Mouse (Mus musculus): ENCODE data around the gene Car11. TPM values are rescaled to one million over a fixed set of nuclear protein-coding genes. Genes with fewer than 3 reads are reported as not detected.

The Car11 gene
- polyA plus RNA-seq, 1 experiment, result 0.79 TPM

DNA sequence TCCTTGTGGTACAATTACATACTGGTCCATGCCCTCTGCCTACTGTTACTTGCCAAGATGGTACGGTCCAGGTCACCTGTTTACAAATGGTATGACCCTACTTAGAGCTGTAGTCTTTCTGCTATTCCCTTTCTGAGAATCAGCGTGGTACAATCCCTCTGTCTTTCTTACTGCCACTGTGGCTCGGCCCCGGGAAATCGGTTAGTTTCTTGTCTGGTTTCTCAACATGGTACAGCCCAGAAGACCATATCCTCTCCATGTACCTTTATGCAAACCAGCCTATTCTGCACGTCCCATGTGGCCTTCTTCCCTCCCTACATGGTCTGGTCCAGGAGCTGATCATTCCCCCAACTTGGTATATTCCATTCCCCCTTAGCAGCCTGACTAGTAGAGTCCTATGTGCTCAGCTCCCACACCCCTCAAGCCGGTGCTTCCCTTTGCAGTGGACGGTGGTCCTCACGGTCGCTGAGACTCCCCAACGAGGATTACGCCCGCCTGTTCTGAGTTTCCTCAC, 4.5 kb downstream of the Car11 start:
- TF ChIP-seq GATA1 (IDR thresholded peaks at IDR 0.05; ENCODE audit: low read length), result no peak

GRCm38 (mm10) chr7:45704730-45705442, 5.2 kb downstream of the Car11 start, which contains the start of gene Dbp:
TSS of gene Dbp (plus strand) at chr7:45705088.
- no peak for TF ChIP-seq GATA1 (IDR thresholded peaks at IDR 0.05; ENCODE audit: low read length)

DNA sequence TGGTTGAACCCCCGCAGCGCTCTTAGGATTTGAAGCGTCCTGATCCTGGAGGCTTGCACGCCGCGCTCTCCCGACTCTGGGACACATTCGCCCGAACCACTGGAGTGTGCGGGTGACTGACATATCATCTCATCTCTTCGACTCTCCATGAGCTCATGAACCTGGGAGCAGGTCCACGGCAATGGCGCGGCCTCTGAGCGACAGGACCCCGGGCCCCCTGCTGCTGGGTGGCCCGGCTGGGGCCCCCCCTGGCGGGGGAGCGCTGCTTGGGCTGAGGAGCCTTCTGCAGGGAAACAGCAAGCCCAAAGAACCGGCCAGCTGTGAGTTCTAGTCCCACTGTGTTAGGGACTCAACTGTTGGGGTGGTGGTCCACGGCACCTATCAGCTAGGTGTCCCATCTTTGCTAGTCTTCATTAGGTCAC, 5.8 kb downstream of the Car11 start:
- no peak for TF ChIP-seq GATA1 (IDR thresholded peaks at IDR 0.05; ENCODE audit: low read length)

DNA sequence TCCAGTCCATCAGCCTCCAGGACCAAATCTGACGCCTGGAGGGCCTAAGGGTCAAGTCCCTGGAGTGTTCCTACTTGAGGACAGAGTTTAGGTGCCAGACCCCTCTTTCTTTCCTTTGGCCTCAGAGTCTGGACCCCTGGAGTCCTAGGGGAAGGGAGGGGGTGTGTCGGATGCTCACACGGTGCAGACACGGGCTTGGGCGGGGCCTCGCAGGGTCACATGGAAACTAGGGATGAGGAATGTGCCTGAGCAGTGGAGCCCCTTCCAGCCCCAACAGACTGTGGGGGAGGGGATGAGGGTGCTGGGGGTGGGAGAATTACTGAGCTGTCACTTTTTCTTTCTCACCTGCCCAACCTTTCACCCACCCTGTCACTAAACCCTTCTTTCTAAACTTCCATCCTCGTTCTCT, 6.2 kb downstream of the Car11 start:
- no peak for TF ChIP-seq GATA1 (IDR thresholded peaks at IDR 0.05; ENCODE audit: low read length)

DNA sequence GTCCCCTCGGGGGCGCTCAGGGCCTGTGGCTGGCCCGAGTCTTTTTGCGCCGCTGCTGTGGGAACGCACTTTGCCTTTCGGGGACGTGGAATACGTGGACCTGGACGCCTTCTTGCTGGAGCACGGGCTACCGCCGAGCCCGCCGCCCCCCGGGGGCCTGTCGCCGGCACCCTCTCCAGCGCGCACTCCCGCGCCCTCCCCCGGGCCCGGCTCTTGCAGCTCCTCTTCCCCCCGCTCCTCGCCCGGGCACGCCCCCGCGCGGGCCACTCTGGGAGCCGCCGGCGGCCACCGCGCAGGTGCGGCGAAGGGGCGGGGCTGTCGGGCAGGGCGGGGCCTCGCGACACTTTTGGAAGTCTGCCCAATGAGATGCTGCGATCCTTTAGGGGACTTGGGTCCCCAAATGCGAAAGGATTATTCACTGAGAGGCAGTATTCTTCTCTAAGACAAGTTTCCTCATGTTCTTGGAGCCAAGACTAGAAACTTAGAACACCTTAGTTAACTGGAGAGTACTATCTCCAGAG, 7.1 kb downstream of the Car11 start:
- TF ChIP-seq GATA1 (IDR thresholded peaks at IDR 0.05; ENCODE audit: low read length), result no peak

DNA sequence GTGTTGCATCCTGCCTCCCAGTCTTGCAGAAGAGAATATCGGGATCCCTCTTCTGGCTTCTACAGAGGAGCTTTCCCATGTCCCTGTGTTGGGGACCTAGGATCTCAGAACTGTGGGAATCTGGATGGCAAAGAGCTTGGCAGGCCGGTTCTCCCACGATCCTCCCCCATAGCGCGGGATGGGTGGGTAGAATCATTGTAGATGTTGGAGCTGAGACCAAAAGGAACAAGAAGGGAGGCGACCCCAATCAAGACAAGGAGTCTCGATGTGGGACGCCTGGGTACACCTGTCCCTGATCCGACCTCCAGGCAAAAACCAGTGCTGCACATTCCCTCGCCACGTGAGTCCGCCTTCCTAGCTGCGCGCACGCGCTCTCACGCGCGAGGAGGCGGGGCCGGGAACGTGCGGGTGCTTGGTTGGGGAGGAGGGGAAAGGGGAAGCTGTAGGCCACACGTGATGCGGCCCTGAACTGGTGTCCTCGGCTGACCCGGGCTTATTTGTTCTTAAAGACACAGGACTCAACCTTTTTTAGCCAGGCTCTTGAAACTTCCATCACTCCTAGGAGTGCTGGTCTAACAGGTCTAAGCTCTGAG, 7.8 kb downstream of the Car11 start:
- TF ChIP-seq GATA1 (IDR thresholded peaks at IDR 0.05; ENCODE audit: low read length), result no peak

DNA sequence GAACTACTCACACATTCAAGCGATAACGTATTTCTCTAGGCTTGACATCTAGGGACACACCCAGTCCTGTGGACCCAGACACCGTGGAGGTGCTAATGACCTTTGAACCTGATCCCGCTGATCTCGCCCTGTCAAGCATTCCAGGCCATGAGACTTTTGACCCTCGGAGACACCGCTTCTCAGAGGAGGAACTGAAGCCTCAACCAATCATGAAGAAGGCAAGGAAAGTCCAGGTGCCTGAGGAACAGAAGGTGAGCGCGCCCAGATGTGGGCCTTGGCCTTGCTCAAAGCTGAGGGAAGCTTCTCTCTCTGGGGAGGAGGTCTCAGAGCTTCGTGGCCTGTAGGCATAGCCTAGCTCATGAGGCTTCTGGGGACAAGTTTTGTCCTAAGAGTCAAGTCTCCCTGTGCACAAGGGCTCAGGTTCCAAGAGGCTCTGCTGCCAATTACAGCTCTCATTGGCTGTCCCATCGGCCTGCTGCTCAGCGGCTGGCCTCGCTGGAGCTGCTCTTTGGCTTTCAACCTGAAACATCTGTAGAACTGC, 8.6 kb downstream of the Car11 start:
- no peak for TF ChIP-seq GATA1 (IDR thresholded peaks at IDR 0.05; ENCODE audit: low read length)

GRCm38 (mm10) chr7:45709036-45709435, 9.4 kb downstream of the Car11 start:
- TF ChIP-seq GATA1 (IDR thresholded peaks at IDR 0.05; ENCODE audit: low read length), result no peak

DNA sequence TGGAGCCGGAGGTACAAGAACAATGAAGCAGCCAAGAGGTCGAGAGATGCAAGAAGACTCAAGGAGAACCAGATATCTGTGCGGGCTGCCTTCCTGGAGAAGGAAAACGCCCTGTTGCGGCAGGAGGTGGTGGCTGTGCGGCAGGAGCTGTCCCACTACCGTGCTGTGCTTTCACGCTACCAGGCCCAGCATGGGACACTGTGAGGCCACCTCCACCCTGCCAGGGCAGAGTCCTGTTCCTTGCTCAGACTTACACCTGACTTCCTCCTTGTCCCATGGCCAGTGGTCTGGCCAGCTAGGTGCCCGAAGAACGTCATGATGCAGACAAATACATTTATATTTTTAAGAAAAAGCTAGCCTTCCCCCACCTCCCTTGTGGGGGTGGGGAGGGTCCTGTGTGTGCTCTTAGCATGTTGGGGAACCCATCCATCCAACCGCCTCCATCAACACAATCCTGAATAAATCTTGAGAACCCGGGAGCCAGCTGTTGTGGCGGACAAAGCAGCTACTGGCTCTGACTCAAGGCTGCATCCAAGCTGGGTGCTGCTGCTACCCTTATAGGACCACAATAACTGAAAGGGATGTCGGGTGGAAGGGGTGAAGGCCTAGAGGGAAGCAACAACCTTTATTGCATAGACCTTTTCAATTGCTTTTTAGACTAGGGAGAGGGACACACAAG, 10.2 kb downstream of the Car11 start:
- no peak for TF ChIP-seq GATA1 (IDR thresholded peaks at IDR 0.05; ENCODE audit: low read length)

DNA sequence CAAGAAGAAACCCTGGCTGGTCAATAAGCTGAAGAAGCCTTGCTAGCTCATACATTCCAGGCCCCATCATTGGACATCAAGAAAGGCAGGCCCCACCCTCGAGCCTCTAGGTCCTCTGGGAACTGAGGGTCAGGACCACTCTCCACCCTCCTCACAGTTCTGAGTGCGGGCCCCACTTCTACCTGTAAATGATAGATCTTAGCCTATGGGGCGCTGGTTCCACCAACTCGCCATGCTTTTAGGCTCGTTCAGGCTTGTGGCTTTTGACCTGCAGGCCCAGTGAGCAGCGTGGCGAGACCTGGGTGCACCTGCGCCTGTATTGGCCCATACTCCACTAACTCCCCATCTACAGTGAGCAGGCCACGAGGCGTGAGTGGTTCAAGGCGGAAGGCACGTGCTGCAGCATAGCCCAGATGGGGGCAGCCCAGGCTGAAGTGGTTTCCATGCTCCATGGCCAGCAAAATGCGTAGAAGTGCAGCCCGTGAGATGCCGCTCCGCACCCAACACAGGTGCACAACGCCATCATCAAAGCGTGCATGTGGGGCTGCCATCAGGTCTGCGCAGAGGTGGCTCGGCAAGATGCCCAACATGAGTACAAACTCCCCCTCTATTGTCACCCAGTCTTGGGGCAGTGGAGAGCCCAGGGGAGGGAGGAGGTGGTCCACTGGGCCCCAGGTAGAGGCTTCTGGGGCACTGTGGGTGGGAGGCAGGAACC, 11.0 kb downstream of the Car11 start:
- no peak for TF ChIP-seq GATA1 (IDR thresholded peaks at IDR 0.05; ENCODE audit: low read length)

GRCm38 (mm10) chr7:45711316-45712021, 11.8 kb downstream of the Car11 start:
- TF ChIP-seq GATA1 (IDR thresholded peaks at IDR 0.05; ENCODE audit: low read length), result no peak

DNA sequence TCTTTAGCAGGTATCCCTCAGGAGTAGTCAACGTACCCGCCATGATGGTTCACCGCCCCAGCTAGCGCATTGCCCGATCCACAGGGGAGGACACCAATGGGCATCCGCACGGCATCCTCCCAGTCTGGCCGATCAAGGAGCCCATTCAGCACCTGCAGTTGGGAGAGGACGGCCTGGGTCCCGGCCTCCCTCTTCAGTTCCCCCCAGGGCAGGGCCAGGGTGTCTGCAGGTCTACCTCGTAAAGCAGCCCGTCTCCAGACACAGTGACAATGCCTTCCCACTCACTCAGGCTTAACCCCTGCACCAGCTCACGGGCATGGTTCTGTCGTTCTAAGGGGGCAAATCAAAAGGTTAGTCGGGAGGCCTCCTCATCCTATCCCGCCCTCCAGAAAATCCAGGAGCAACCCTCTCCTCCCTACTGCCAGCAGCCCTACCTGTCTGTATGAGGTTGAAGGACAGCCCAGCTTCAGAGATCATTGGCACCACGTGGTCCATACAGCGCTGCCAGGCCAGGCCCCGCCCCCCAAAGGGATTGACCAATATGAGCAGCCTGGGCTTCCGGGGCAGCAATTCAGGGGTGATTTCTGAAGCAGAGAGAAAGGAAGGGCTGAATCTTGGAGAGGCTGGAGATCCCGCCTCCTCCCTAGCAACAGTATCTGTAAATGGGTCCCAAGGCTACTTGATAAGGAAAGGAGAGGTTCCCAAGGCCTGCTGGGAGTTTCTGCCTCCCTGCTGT, 12.5 kb downstream of the Car11 start:
- no peak for TF ChIP-seq GATA1 (IDR thresholded peaks at IDR 0.05; ENCODE audit: low read length)

- no peak for TF ChIP-seq GATA1 (IDR thresholded peaks at IDR 0.05; ENCODE audit: low read length)
These were observed 13.8 kb downstream of the Car11 start for GRCm38 (mm10) chr7:45713396-45713795.

Measured in G1E-ER4 (cell line).